8 mouse cellular contexts compared by ENCODE assay signal in the genomic region with DNA sequence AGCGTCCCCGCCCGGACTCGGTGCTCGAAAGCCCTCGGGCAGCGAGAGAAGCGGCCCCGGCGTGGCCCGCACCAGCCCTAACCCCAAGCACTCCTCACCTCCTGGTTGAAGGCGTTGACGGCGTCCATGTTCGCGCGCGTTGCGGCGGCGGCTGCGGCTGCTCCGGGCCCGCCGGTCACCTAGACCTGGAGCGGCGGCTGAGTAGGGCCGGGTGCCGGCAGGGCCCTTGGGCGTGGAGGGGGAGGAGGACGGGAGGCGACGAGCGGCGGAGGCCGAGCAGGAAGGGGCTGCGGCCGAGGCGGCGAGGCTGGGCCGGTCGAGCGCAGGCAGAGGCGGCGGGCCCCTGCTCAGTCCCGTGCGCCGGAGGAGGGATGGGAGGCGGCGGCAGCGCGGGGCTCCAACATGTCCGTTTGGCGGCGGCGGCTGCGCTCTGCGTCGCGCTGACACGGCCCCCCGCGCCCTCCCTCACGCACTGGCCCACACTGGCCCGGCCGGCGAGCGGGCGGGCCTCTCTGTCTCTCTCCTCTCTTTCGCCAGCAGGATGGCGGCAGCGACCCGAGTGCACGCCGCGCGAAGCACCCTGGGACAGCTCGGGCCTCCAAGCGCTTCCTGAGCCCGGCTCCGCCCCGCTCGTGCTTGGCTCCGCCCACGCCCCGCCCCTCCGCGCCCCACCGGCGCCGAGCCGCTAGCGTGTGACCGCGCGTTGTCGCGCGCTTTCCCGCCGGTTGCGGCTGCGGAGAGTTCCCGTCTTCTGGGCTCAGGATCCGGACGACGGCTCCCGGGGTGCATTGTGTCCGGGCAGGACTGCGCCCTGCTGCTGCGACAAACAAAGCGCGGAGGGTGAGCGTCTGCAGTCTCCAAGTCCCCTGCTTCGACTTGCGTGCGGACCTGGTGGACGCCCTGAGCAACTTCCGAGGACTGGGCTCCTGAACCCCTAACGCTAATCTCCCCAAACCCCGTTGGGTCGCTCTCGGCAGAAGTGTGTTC. TPM values are rescaled to one million over a fixed set of nuclear protein-coding genes. Genes with fewer than 3 reads are reported as not detected.
DNase-seq lines count a peak whose midpoint lies in the region; ATAC-seq and TF ChIP-seq lines count a peak whose summit lies in the region.

A gene (minus strand): TSS at position 599 of the 987 bp plus-strand sequence.

- peak within 1 kb of the TSS; percentile 81 for H3K4me2 ChIP-seq in kidney, embryonic 15.5 days

- H3K36me3 ChIP-seq in heart, embryonic 10.5 days, result 0 out of 2 replicates have a peak, but pooled peaks cover 3% of the 10 kb centered on the region
- no peaks in the 10 kb centered on the region for H3K36me3 ChIP-seq in kidney, embryonic 15.5 days

- peak; percentile 97 for ATAC-seq in kidney, embryonic 15.5 days (replicated peaks; ENCODE audit: low FRiP score)
- peak; percentile 82 for ATAC-seq in monocyte, adult 5-6 weeks (replicated peaks; ENCODE audit: insufficient number of reproducible peaks, low FRiP score, low TSS enrichment, poor library complexity, severe bottlenecking)

- peak within 1 kb of the TSS; percentile 92 for H3K4me3 ChIP-seq in bone marrow macrophage, adult 2 months (ENCODE audit: insufficient read depth, low read length)
- peak within 1 kb of the TSS; percentile 91 for H3K4me3 ChIP-seq in embryonic fibroblast, embryonic 13.5 days (ENCODE audit: insufficient read depth, low read length)
- peak within 1 kb of the TSS; percentile 100 for H3K4me3 ChIP-seq in heart, embryonic 10.5 days
- H3K4me3 ChIP-seq in kidney, embryonic 15.5 days (replicated peaks), result peak within 1 kb of the TSS; percentile 95

- peak within 1 kb of the TSS; percentile 78 for H3K27ac ChIP-seq in bone marrow macrophage, adult 2 months (ENCODE audit: insufficient read depth, low read depth, low read length)
- H3K27ac ChIP-seq in embryonic fibroblast, embryonic 13.5 days (ENCODE audit: insufficient read depth, low read length), result peak within 1 kb of the TSS; percentile 82
- peak within 1 kb of the TSS; percentile 100 for H3K27ac ChIP-seq in heart, embryonic 10.5 days
- H3K27ac ChIP-seq in kidney, embryonic 15.5 days, result peak within 1 kb of the TSS; percentile 96

- no peak for TF ChIP-seq CTCF in bone marrow macrophage, adult 2 months (IDR thresholded peaks at IDR 0.05; ENCODE audit: low read depth, low read length)
- no peak for TF ChIP-seq CTCF in embryonic fibroblast, embryonic 13.5 days (IDR thresholded peaks at IDR 0.05; ENCODE audit: borderline replicate concordance, insufficient read depth, low read length)

- H3K27me3 ChIP-seq in heart, embryonic 10.5 days (ENCODE audit: insufficient read depth, poor library complexity, severe bottlenecking), result no peaks in the 10 kb centered on the region
- no peaks in the 10 kb centered on the region for H3K27me3 ChIP-seq in kidney, embryonic 15.5 days

- DNase-seq in A20 (ENCODE audit: low read depth, low spot score) (peak; percentile 96), liver (peak; percentile 97)
- DNase-seq in heart, embryonic 10.5 days (ENCODE audit: low spot score), result peak; percentile 97
- peak; percentile 97 to 99 for DNase-seq in spleen, postnatal 4 days (ENCODE audit: low spot score in 2 of 2)

- no peaks in the 10 kb centered on the region for H3K9me3 ChIP-seq in heart, embryonic 10.5 days
- no peaks in the 10 kb centered on the region for H3K9me3 ChIP-seq in kidney, embryonic 15.5 days (replicated peaks)

- peak within 1 kb of the TSS; percentile 97 for H3K9ac ChIP-seq in kidney, embryonic 15.5 days

- 0 out of 2 replicates have a peak, but pooled peaks have one; percentile 2 for TF ChIP-seq POLR2A in bone marrow macrophage, adult 2 months (IDR thresholded peaks at IDR 0.05; ENCODE audit: borderline replicate concordance, low read depth, low read length)
- peak; percentile 86 for TF ChIP-seq POLR2A in embryonic fibroblast, embryonic 13.5 days (IDR thresholded peaks at IDR 0.05; ENCODE audit: low read depth, low read length)

- under 1% methylated on average over 123 of the region's 123 CpGs for WGBS in heart, embryonic 10.5 days
- whole genome bisulfite sequencing in kidney, embryonic 15.5 days, result under 1% methylated on average over 111 of the region's 123 CpGs

- H3K4me1 ChIP-seq in bone marrow macrophage, adult 2 months (ENCODE audit: control insufficient read depth, insufficient read depth, low read length), result peaks cover 31% of the 10 kb centered on the region
- peaks cover 7% of the 10 kb centered on the region for H3K4me1 ChIP-seq in embryonic fibroblast, embryonic 13.5 days (ENCODE audit: control insufficient read depth, insufficient read depth, low read length)
- H3K4me1 ChIP-seq in heart, embryonic 10.5 days, result peaks cover 50% of the 10 kb centered on the region
- H3K4me1 ChIP-seq in kidney, embryonic 15.5 days, result peaks cover 45% of the 10 kb centered on the region

RNA-seq across cellular contexts. Expression of the gene that starts here (rescaled TPM):
- 30.8 and 39.2 TPM in 2 replicates for polyA plus RNA-seq in bone marrow macrophage, adult 2 months (2012; ENCODE audit: insufficient read depth, insufficient read length, missing spikeins)
- polyA plus RNA-seq in embryonic fibroblast, embryonic 13.5 days (2011; ENCODE audit: insufficient read length, low read depth, missing spikeins), result 28.6 and 37.4 TPM in 2 replicates
- polyA plus RNA-seq in heart, embryonic 10.5 days (2016; fragmentation: Nextera tagmentation; extraction: Ambion mirVana), result 22.1 and 30.4 TPM in 2 replicates
- 30.4 and 32.6 TPM in 2 replicates for polyA plus RNA-seq in kidney, embryonic 15.5 days (2015; fragmentation: Nextera tagmentation; extraction: Ambion mirVana)
- 18.7 to 69.1 TPM (median 39.3 TPM) in 3 replicates for total RNA-seq in monocyte, adult 5-6 weeks (2017)

Comparison
In these comparisons a context has a peak if more than half of its experiments do, and no peak if none do; other contexts are left out.
1. Peak in every context shown above with its lines: DNase-seq, ATAC-seq, H3K4me3 ChIP-seq and H3K27ac ChIP-seq.